Mouse (Mus musculus) MEL (cell line): ENCODE data around the gene Olfr149.
"Not testable (repeated sequence)": the region's sequence is repeated elsewhere in the genome, so short reads cannot be mapped to it uniquely, and the experiment has no call there.

Experiments
- CTCF ChIP-seq, 3 experiments: IDR thresholded peaks in 2 of 3; conservative IDR thresholded peaks in 1 of 3; 2 replicates each; pipeline ENCODE4 v1.5.1; 2011 to 2012; ENCODE audit warnings: low read length in 3 of 3, low read depth in 2 of 3, mild to moderate bottlenecking in 2 of 3, improper control_type of control experiment in 1 of 3, inconsistent platforms in 1 of 3, mixed read lengths in 1 of 3, moderate library complexity in 1 of 3; ENCODE audit not compliant: control insufficient read depth in 1 of 3, insufficient read depth in 1 of 3, poor library complexity in 1 of 3, severe bottlenecking in 1 of 3
- GATA1 ChIP-seq: IDR thresholded peaks from 2 replicates; pipeline ENCODE4 v1.6.1; 2011; ENCODE audit warnings: low read depth, low read length, improper control_type of control experiment
- KAT2A ChIP-seq: conservative IDR thresholded peaks from 2 replicates; pipeline ENCODE4 v1.6.1; 2012; ENCODE audit warnings: low read depth, low read length, improper control_type of control experiment, inconsistent platforms
- MAFK ChIP-seq: IDR thresholded peaks from 2 replicates; pipeline ENCODE4 v1.6.1; 2011; ENCODE audit warnings: low read depth, mild to moderate bottlenecking, low read length, improper control_type of control experiment, borderline replicate concordance
- MAX ChIP-seq: IDR thresholded peaks from 2 replicates; pipeline ENCODE4 v1.6.1; 2011; ENCODE audit warnings: low read length, improper control_type of control experiment
- POLR2A ChIP-seq, 2 experiments: IDR thresholded peaks; 2 replicates each; pipeline ENCODE4 v1.6.1; 2011 to 2012; ENCODE audit warnings: low read length in 2 of 2, mild to moderate bottlenecking in 2 of 2, control low read depth in 1 of 2, improper control_type of control experiment in 1 of 2, low read depth in 1 of 2, moderate library complexity in 1 of 2; ENCODE audit not compliant: control insufficient read depth in 1 of 2, insufficient read depth in 1 of 2, poor library complexity in 1 of 2
- POLR2AphosphoS5 ChIP-seq: IDR thresholded peaks from 2 replicates; pipeline ENCODE4 v1.6.1; 2012; ENCODE audit warnings: low read depth, borderline replicate concordance, mild to moderate bottlenecking, inconsistent platforms, low read length, moderate library complexity, mixed read lengths
- RCOR1 ChIP-seq: IDR thresholded peaks from 2 replicates; pipeline ENCODE4 v1.6.1; 2012; ENCODE audit warnings: low read depth, mild to moderate bottlenecking, inconsistent platforms, low read length, improper control_type of control experiment
- TBP ChIP-seq: IDR thresholded peaks from 2 replicates; pipeline ENCODE4 v1.8.0; 2011; ENCODE audit warnings: low read depth, low read length, improper control_type of control experiment
- ZNF384 ChIP-seq: IDR thresholded peaks from 2 replicates; pipeline ENCODE4 v1.6.1; 2012; ENCODE audit warnings: low read depth, mild to moderate bottlenecking, inconsistent platforms, low read length, improper control_type of control experiment

DNA sequence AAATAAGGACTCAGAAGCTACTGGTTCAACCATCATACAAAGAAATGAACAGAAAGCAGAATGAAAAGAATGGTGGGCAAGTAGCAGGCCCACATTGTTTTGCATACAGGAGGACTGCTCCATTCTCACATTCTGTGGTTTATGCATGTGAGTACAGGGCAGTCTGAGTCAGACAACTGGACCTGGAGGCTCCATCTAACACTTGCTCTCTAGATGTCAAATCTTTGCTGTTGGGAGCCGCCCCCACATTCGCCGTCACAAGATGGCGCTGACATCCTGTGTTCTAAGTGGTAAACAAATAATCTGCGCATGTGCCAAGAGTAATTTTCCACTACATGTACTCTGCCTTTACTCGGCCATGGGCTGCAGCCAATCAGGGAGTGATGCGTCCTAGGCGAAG, 5.8 kb downstream of the Olfr149 start:
- not testable (repeated sequence) for TF ChIP-seq TBP; POLR2AphosphoS5; POLR2A (IDR thresholded peaks at IDR 0.05; ENCODE audit: control insufficient read depth in 1 of 2, insufficient read depth in 1 of 2, low read depth in 1 of 2, low read length in 2 of 2, poor library complexity in 1 of 2); MAX; RCOR1; CTCF (IDR thresholded peaks at IDR 0.05 in 2 of 3, conservative IDR thresholded peaks at IDR 0.05 in 1 of 3; ENCODE audit: control insufficient read depth in 1 of 3, insufficient read depth in 1 of 3, low read depth in 2 of 3, low read length in 3 of 3, poor library complexity in 1 of 3, severe bottlenecking in 1 of 3); ZNF384; GATA1; MAFK; KAT2A
